Mouse (Mus musculus) stomach, embryonic 15.5 days (tissue): Measurements from ENCODE around the gene Pigg. TPM values are rescaled to one million over a fixed set of nuclear protein-coding genes. Genes with fewer than 3 reads are reported as not detected.

Experiments used
- ATAC-seq: fragments of 200-750 bp; cut with Nextera tagmentation; 2 replicates; pipeline ENCODE4 v1.8.0; 2017; ENCODE audit warnings: low read depth, moderate number of reproducible peaks, moderate TSS enrichment; ENCODE audit not compliant: insufficient read depth, low FRiP score
- H3K27ac ChIP-seq: fragments of 300-500 bp; sonication (generic); 2 replicates; pipeline ENCODE4 v1.5.1; 2015; ENCODE audit warnings: mild to moderate bottlenecking, inconsistent platforms
- H3K27me3 ChIP-seq: fragments of 300-500 bp; sonication (generic); replicated peaks from 2 replicates; pipeline ENCODE4 v1.6.1; 2015; ENCODE audit warnings: inconsistent platforms
- H3K36me3 ChIP-seq: fragments of 300-500 bp; sonication (generic); 2 replicates; pipeline ENCODE4 v1.6.1; 2015; ENCODE audit warnings: inconsistent platforms
- H3K4me1 ChIP-seq: fragments of 300-500 bp; sonication (generic); 2 replicates; pipeline ENCODE4 v1.6.1; 2015; ENCODE audit warnings: inconsistent platforms
- H3K4me2 ChIP-seq: fragments of 300-500 bp; sonication (generic); 2 replicates; pipeline ENCODE4 v1.6.1; 2015; ENCODE audit warnings: mild to moderate bottlenecking, inconsistent platforms
- H3K4me3 ChIP-seq: fragments of 300-500 bp; sonication (generic); replicated peaks from 2 replicates; pipeline ENCODE4 v1.5.1; 2015; ENCODE audit warnings: inconsistent platforms
- H3K9ac ChIP-seq: fragments of 300-500 bp; sonication (generic); 2 replicates; pipeline ENCODE4 v1.6.1; 2015; ENCODE audit warnings: inconsistent platforms
- H3K9me3 ChIP-seq: fragments of 300-500 bp; sonication (generic); 2 replicates; pipeline ENCODE4 v1.6.1; 2016; ENCODE audit warnings: inconsistent platforms
- WGBS: fragments of 180-500 bp; shearing (Covaris S2); methylation state at CpG from one replicate; pipeline ENCODE4 v1.1.7; 2015; 5-methylcytosine and 5-hydroxymethylcytosine counted together
- polyA plus RNA-seq: library from polyadenylated mRNA; unstranded; fragments of >200 nt; fragmentation: Nextera tagmentation; extraction: Ambion mirVana; gene quantifications from 2 replicates; pipeline ENCODE4 v1.2.1, GENCODE M21; 2015

Pigg gene
- polyA plus RNA-seq, 1 experiment from 2014 or later: 6.5 TPM

DNA sequence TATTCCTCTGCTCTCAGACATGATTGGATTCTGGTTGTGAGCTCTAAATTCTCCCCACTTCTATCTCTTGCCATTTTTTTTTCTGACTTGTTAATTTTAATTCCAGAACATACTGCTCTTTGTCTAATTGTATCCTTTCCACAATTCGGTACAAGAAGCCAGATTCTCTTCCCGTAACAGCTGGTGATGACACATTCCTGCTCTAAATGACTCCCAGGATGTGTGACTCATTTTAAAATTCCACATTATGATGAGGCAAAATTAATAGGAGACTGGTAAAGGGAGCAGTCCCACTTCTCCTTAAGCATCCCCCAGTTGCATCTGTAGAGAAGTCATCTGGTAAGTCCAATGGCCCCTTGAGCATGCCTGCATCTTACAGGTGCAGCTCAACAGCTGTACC is 73.2 kb downstream of the Pigg start:
- Histone ChIP-seq H3K9me3 (no peaks in the 10 kb centered on the region), H3K4me3 (no peak overlapping the region), H3K4me1 (no peaks in the 10 kb centered on the region), H3K27ac (no peak overlapping the region), H3K4me2 (no peak overlapping the region), H3K36me3 (no peaks in the 10 kb centered on the region), H3K9ac (no peak overlapping the region), H3K27me3 (no peaks in the 10 kb centered on the region)
- ATAC-seq: no peak
- WGBS: 80% methylated on average over 2 of the region's 2 CpGs

DNA sequence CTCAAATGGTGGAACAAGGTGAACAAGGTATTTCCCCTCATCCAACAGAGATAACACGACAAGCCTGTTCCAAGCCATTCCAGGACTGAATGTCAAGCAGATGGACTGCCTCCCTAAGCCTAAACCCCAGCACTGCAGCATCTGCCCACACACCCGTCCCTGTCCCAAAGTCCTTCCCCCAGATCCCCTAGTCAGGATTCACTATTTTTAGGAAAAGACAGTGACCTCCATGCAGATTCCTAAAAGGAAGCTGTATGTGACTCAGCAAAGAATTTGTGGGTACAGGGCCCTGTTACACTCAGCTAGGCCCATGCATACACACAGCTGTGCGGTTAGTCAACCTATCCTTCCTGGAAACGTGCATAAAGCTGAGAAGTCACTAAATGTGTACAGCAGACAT is 74.0 kb downstream of the Pigg start:
- Histone ChIP-seq H3K36me3 (no peaks in the 10 kb centered on the region), H3K4me1 (no peaks in the 10 kb centered on the region), H3K4me2 (no peak overlapping the region), H3K4me3 (no peak overlapping the region), H3K27ac (no peak overlapping the region), H3K9me3 (no peaks in the 10 kb centered on the region), H3K9ac (no peak overlapping the region), H3K27me3 (no peaks in the 10 kb centered on the region)
- ATAC-seq: no peak
- WGBS: 65% methylated on average over 4 of the region's 4 CpGs

DNA sequence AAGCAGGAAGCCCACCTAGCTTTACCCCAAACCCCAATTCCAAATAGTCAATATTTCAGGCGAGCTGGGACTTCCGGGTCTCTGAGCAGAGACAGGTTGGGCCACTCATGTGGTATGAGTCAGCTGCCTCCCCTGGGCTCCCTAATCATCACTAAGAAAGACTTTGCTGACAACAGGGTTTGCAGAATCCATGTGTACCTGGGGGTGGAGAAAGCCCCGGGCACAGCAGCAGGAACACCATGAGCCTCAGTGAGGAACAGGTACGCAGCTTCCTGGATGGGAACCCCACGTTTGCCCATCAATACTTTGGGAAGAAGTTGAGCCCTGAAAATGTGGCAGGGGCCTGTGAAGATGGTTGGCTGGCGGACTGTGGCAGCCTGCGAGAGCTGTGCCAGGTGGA is 75.8 kb downstream of the Pigg start, which contains the start of gene Pde6b:
Pde6b (plus strand) TSS at position 191 of the 400 bp plus-strand sequence.
- no peak for ATAC-seq
- H3K4me1 ChIP-seq: no peaks in the 10 kb centered on the region
- no peak within 1 kb of the TSS for H3K27ac ChIP-seq
- H3K4me2 ChIP-seq: no peak within 1 kb of the TSS
- no peaks in the 10 kb centered on the region for H3K27me3 ChIP-seq
- no peak within 1 kb of the TSS for H3K9ac ChIP-seq
- whole genome bisulfite sequencing: 70% methylated on average over 7 of the region's 7 CpGs
- H3K4me3 ChIP-seq: no peak within 1 kb of the TSS
- H3K9me3 ChIP-seq: no peaks in the 10 kb centered on the region
- H3K36me3 ChIP-seq: no peaks in the 10 kb centered on the region

DNA sequence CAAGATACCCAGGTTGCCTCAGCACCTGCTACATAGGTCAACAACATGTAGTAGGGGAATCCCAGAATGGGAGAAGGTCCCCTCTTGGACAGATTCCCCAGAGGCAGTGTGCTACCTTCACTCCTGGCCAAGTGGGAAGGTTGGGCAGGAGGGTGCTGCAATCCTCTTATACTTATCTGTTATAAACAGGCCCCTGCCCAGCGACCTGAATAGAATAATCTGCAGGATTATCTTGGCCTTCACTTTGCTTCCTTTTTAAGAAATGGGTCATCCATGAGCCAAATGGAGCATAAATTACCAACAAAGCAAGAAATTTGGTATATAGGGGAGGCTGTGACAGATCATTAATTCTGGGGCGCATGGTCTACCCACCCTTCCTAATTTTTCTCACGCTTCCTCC is 77.3 kb downstream of the Pigg start:
- H3K4me2 ChIP-seq: no peak overlapping the region
- no peaks in the 10 kb centered on the region for H3K9me3 ChIP-seq
- no peak for ATAC-seq
- no peak overlapping the region for H3K9ac ChIP-seq
- H3K27ac ChIP-seq: no peak overlapping the region
- H3K4me1 ChIP-seq: no peaks in the 10 kb centered on the region
- H3K36me3 ChIP-seq: no peaks in the 10 kb centered on the region
- no peaks in the 10 kb centered on the region for H3K27me3 ChIP-seq
- 81% methylated on average over 3 of the region's 3 CpGs for WGBS
- H3K4me3 ChIP-seq: no peak overlapping the region

Other genes starting within 250 kb of the Pigg start
- 77.7 and 78.7 TPM in 2 replicates for gene Mtf2, start 246.9 kb upstream of the Pigg start, polyA plus RNA-seq
- 45.1 and 47.0 TPM in 2 replicates for gene Tmed5, start 180.0 kb upstream of the Pigg start, polyA plus RNA-seq
- gene Ccdc18, start 179.7 kb upstream of the Pigg start, polyA plus RNA-seq: 8.6 and 9.7 TPM in 2 replicates
- gene Dr1, start 43.7 kb upstream of the Pigg start, polyA plus RNA-seq: 39.7 and 41.1 TPM in 2 replicates
- gene Gm42517, start 55.3 kb downstream of the Pigg start, polyA plus RNA-seq: 0.06 and 0.09 TPM in 2 replicates
- 0.18 and 0.39 TPM in 2 replicates for gene Pde6b, start 75.8 kb downstream of the Pigg start, polyA plus RNA-seq
- gene Atp5k, start 121.8 kb downstream of the Pigg start, polyA plus RNA-seq: 401 and 426 TPM in 2 replicates
- gene Mfsd7a, start 136.3 kb downstream of the Pigg start, polyA plus RNA-seq: 0.52 and 0.69 TPM in 2 replicates
- 17.7 and 19.1 TPM in 2 replicates for gene Pcgf3, start 148.6 kb downstream of the Pigg start, polyA plus RNA-seq
- gene Cplx1, start 237.4 kb downstream of the Pigg start, polyA plus RNA-seq: 2.6 and 3.0 TPM in 2 replicates